Mouse (Mus musculus): ENCODE measurements around the gene Trnau1ap. TPM values are rescaled to one million over a fixed set of nuclear protein-coding genes. Genes with fewer than 3 reads are reported as not detected.

Trnau1ap gene
- polyA plus RNA-seq, 1 experiment from 2014 or later: 80.2 TPM

GRCm38 (mm10) chr4:132338943-132339342, 9.6 kb upstream of the Trnau1ap start:
- H3K4me3 ChIP-seq: no peak overlapping the region
- no peak for ATAC-seq (ENCODE audit: low FRiP score, low read depth)

GRCm38 (mm10) chr4:132332880-132333279, 3.5 kb upstream of the Trnau1ap start:
- WGBS: 92% methylated on average over 6 of the region's 6 CpGs
- ATAC-seq (ENCODE audit: low FRiP score, low read depth): no peak
- Histone ChIP-seq H3K4me3 (no peak overlapping the region), H3K27ac (replicated peaks) (no peak overlapping the region), H3K9me3 (no peaks in the 10 kb centered on the region), H3K4me2 (no peak overlapping the region), H3K9ac (no peak overlapping the region), H3K27me3 (no peaks in the 10 kb centered on the region), H3K36me3 (peaks cover 23% of the 10 kb centered on the region), H3K4me1 (replicated peaks) (peaks cover 17% of the 10 kb centered on the region)

More at GRCm38 (mm10) chr4:132338943-132339342, 9.6 kb upstream of the Trnau1ap start:
- Histone ChIP-seq H3K27ac (replicated peaks) (no peak overlapping the region), H3K9me3 (no peaks in the 10 kb centered on the region), H3K4me2 (no peak overlapping the region), H3K27me3 (no peaks in the 10 kb centered on the region), H3K4me1 (replicated peaks) (peaks cover 7% of the 10 kb centered on the region), H3K9ac (no peak overlapping the region), H3K36me3 (peaks cover 13% of the 10 kb centered on the region)
- WGBS: 78% methylated on average over 13 of the region's 13 CpGs

GRCm38 (mm10) chr4:132331960-132332359, 2.6 kb upstream of the Trnau1ap start:
- H3K27me3 ChIP-seq: no peaks in the 10 kb centered on the region
- peaks cover 22% of the 10 kb centered on the region for H3K36me3 ChIP-seq
- no peaks in the 10 kb centered on the region for H3K9me3 ChIP-seq
- H3K9ac ChIP-seq: no peak overlapping the region
- H3K27ac ChIP-seq (replicated peaks): no peak overlapping the region
- no peak overlapping the region for H3K4me2 ChIP-seq
- 82% methylated on average over 3 of the region's 3 CpGs for WGBS
- H3K4me1 ChIP-seq (replicated peaks): peaks cover 19% of the 10 kb centered on the region
- H3K4me3 ChIP-seq: no peak overlapping the region
- no peak for ATAC-seq (ENCODE audit: low FRiP score, low read depth)

- peaks cover 25% of the 10 kb centered on the region for H3K36me3 ChIP-seq
- peak overlapping the region; percentile 82 for H3K4me2 ChIP-seq
- H3K4me1 ChIP-seq (replicated peaks): peaks cover 19% of the 10 kb centered on the region
- H3K4me3 ChIP-seq: peak overlapping the region; percentile 78
- H3K9ac ChIP-seq: peak overlapping the region; percentile 93
- no peak for ATAC-seq (ENCODE audit: low FRiP score, low read depth)
- H3K27ac ChIP-seq (replicated peaks): peak overlapping the region; percentile 80
- WGBS: 11% methylated on average over 10 of the region's 10 CpGs
- H3K27me3 ChIP-seq: no peaks in the 10 kb centered on the region
- no peaks in the 10 kb centered on the region for H3K9me3 ChIP-seq
Observed at GRCm38 (mm10) chr4:132329835-132330354, 557 bp upstream of the Trnau1ap start.

DNA sequence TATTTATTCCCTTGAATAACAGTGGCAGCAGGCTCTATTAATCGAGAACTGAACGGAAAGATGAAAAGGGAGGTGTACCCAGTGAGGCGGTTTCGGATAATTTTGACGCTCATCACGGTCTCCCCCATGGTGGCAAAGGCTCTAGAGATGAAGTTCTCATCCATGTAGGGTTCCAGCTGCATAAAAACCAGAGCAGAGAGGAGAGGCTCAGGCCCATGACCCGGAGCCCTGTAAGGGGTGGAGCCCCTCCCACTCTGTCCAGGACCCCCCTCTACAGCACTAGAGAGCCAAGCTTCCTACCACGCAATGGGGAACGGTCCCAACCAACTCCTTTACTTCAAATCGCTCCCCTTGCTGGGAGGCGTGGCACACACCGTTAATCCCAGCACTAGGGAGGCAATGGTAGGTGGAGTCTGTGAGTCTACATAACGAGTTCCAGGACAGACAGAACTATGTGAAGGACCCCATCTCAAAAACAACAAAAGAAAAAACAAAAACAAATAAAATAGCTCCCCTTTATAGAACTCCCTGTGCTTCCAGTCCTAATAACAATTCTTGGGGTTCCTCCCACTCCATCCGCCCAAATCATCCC, 851 bp downstream of the Trnau1ap start:
- H3K4me3 ChIP-seq: peak overlapping the region; percentile 78
- no peak for ATAC-seq (ENCODE audit: low FRiP score, low read depth)
- peak overlapping the region; percentile 82 for H3K4me2 ChIP-seq
- H3K27me3 ChIP-seq: no peaks in the 10 kb centered on the region
- H3K4me1 ChIP-seq (replicated peaks): peaks cover 19% of the 10 kb centered on the region
- H3K9ac ChIP-seq: peak overlapping the region; percentile 93
- WGBS: 49% methylated on average over 14 of the region's 14 CpGs
- H3K9me3 ChIP-seq: no peaks in the 10 kb centered on the region
- peaks cover 25% of the 10 kb centered on the region for H3K36me3 ChIP-seq
- peak overlapping the region; percentile 80 for H3K27ac ChIP-seq (replicated peaks)

DNA sequence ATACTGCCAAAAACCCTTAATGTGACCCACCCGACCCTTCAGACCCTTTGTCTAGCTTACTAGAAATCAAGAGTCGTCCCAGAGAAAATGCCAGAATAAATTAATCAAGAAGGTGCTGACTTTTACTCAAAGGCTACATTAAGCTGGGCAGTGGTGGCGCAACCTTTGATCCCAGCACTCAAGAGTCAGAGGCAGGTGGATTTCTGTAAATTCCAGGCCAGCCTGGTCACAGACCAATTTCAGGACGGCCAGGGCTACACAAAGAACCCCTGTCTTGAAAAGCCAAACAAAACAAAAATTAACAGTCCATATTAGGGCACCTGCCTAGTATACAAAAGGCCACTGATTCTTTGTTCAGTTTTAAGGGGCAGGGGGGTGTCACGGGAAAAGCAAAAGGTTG, 2.9 kb downstream of the Trnau1ap start:
- no peaks in the 10 kb centered on the region for H3K9me3 ChIP-seq
- ATAC-seq (ENCODE audit: low FRiP score, low read depth): no peak
- no peak overlapping the region for H3K27ac ChIP-seq (replicated peaks)
- H3K27me3 ChIP-seq: no peaks in the 10 kb centered on the region
- H3K4me2 ChIP-seq: no peak overlapping the region
- H3K4me1 ChIP-seq (replicated peaks): peaks cover 19% of the 10 kb centered on the region
- H3K9ac ChIP-seq: no peak overlapping the region
- peaks cover 26% of the 10 kb centered on the region for H3K36me3 ChIP-seq
- 75% methylated on average over 5 of the region's 5 CpGs for WGBS
- no peak overlapping the region for H3K4me3 ChIP-seq

DNA sequence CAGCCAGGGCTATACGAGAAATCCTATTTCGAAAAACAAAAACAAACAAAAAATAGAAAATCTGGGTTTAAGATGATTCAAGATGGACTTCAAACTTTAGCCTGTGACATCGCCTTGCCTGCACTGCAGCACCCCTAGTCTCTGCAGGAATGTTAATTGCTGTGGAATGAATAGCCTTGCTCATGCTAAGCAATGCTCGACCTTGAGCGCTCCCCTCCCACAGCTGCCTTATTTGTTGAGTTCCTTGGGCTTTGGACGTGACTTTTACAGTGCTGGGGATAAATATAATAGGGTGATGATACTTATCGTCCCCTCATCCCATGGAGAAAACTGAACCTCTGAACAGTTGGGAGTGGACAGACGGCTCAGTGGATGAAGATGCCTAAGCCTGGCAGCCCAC, 13.6 kb downstream of the Trnau1ap start:
- no peak overlapping the region for H3K4me3 ChIP-seq
- no peak overlapping the region for H3K27ac ChIP-seq (replicated peaks)
- no peak overlapping the region for H3K9ac ChIP-seq
- H3K4me2 ChIP-seq: no peak overlapping the region
- 88% methylated on average over 8 of the region's 8 CpGs for WGBS
- no peaks in the 10 kb centered on the region for H3K27me3 ChIP-seq
- H3K9me3 ChIP-seq: no peaks in the 10 kb centered on the region
- ATAC-seq (ENCODE audit: low FRiP score, low read depth): no peak
- H3K36me3 ChIP-seq: peaks cover 76% of the 10 kb centered on the region
- H3K4me1 ChIP-seq (replicated peaks): peaks cover under 1% of the 10 kb centered on the region; the same call in 1 of the 2 replicates

DNA sequence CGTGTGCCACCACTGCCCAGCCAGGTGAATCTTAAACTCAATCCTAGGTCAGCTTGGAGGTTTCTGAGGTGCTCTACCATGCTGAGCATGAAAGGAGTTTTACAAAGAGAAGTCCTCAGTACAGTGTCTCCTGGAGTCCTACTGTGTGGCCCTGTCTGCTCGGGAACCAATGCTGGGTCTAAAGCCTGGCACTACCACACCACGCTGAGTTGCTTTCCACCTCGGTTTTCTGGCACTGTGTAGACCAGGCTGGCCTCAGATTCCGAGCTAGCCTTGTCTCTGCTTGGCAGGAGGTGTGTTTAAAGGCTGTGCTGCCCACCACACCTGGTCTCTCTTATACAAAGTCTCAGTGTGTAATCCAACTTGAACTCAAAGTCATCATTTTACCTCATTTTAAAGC, 16.7 kb downstream of the Trnau1ap start:
- no peak overlapping the region for H3K4me2 ChIP-seq
- H3K27ac ChIP-seq (replicated peaks): no peak overlapping the region
- WGBS: 87% methylated on average over 5 of the region's 5 CpGs
- H3K36me3 ChIP-seq: peaks cover 62% of the 10 kb centered on the region
- no peak overlapping the region for H3K4me3 ChIP-seq
- no peaks in the 10 kb centered on the region for H3K9me3 ChIP-seq
- H3K27me3 ChIP-seq: no peaks in the 10 kb centered on the region
- H3K9ac ChIP-seq: no peak overlapping the region
- ATAC-seq (ENCODE audit: low FRiP score, low read depth): no peak
- H3K4me1 ChIP-seq (replicated peaks): peaks cover 12% of the 10 kb centered on the region

- H3K36me3 ChIP-seq: peaks cover 54% of the 10 kb centered on the region
- WGBS: 56% methylated on average over 3 of the region's 3 CpGs
- H3K27ac ChIP-seq (replicated peaks): no peak overlapping the region
- no peak overlapping the region for H3K4me2 ChIP-seq
- H3K4me3 ChIP-seq: no peak overlapping the region
- H3K9ac ChIP-seq: no peak overlapping the region
- ATAC-seq (ENCODE audit: low FRiP score, low read depth): no peak
- no peaks in the 10 kb centered on the region for H3K27me3 ChIP-seq
- peaks cover 12% of the 10 kb centered on the region for H3K4me1 ChIP-seq (replicated peaks)
- no peaks in the 10 kb centered on the region for H3K9me3 ChIP-seq
Observed at GRCm38 (mm10) chr4:132311801-132312200, 17.5 kb downstream of the Trnau1ap start.

GRCm38 (mm10) chr4:132311209-132311608, 18.1 kb downstream of the Trnau1ap start:
- ATAC-seq (ENCODE audit: low FRiP score, low read depth): no peak
- no peak overlapping the region for H3K9ac ChIP-seq
- no peak overlapping the region for H3K4me2 ChIP-seq
- WGBS: 39% methylated on average over 1 of the region's 1 CpGs
- H3K4me1 ChIP-seq (replicated peaks): peaks cover 12% of the 10 kb centered on the region
- no peak overlapping the region for H3K4me3 ChIP-seq
- H3K27ac ChIP-seq (replicated peaks): no peak overlapping the region
- H3K9me3 ChIP-seq: no peaks in the 10 kb centered on the region
- H3K36me3 ChIP-seq: peaks cover 48% of the 10 kb centered on the region
- no peaks in the 10 kb centered on the region for H3K27me3 ChIP-seq

DNA sequence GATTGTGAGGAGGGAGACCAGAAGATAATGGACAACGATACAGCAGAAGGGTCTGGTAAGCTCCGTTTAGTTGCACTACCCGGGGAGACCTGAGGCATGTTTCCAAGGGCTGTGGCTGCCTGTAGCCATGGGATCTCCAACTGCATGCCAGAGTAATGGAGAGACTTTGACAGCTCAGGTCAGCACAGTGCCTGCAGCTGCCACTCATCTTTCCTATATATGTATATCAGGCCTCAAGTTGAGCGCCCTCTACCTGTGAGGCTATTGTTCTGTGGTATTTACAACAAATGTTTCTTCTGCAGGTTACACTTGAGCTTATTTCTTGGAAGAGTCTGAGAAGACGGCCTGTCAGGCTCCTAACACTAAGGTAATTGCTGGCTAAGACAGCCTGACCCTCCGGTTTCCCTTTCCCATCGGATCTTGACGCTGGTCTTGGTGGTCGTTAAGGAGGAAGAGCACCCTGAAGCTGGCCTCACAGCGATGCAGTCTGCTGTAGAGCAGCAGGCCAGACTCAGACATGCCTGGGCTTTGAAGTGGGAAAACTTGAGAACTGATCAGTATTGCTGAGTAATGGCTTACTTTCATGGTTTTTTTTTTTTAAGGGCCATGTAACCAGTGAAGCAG, 19.4 kb downstream of the Trnau1ap start:
- peak overlapping the region; percentile 59 for H3K4me2 ChIP-seq
- H3K9me3 ChIP-seq: no peaks in the 10 kb centered on the region
- peaks cover 12% of the 10 kb centered on the region for H3K4me1 ChIP-seq (replicated peaks)
- H3K27me3 ChIP-seq: no peaks in the 10 kb centered on the region
- peak overlapping the region; percentile 92 for H3K27ac ChIP-seq (replicated peaks)
- WGBS: 27% methylated on average over 10 of the region's 10 CpGs
- peaks cover 42% of the 10 kb centered on the region for H3K36me3 ChIP-seq
- H3K4me3 ChIP-seq: peak overlapping the region; percentile 70
- no peak for ATAC-seq (ENCODE audit: low FRiP score, low read depth)
- H3K9ac ChIP-seq: peak overlapping the region; percentile 81

DNA sequence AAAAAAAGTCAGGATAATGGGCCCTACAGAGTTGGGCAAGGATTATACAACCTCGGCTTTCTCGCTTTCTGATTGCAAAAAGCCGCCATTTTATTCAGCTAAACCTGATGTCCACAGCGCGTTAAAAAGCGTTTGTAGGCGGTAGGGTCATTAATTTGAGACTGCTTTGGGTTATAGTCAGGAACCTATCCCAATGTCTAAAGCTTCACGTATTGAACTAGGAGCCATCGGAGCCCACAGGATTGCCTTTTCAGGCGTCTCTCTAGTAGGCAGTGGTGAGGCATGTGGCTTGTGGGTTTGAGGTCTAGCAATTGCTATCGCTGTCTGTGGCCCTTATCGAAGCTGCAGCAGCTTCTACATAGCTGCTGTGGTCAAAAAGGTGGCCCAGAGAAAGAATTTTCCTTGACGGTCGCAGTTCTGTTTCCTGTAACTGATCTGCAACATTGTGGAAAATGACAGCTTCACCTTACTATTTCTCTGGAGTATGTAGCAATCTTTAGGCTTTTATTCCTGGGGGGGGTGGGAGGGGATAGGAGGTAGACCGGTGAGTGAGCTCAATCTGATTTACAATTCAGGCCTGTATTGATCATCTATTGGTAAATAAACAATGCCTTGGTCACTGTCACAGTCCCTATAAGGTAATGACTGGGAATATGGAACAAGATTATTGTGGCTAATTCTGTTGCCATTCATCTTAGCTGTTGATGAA, 20.0 kb downstream of the Trnau1ap start:
- H3K36me3 ChIP-seq: peaks cover 40% of the 10 kb centered on the region
- H3K4me1 ChIP-seq (replicated peaks): peaks cover 12% of the 10 kb centered on the region
- H3K9me3 ChIP-seq: no peaks in the 10 kb centered on the region
- H3K4me2 ChIP-seq: peak overlapping the region; percentile 59
- peak overlapping the region; percentile 81 for H3K9ac ChIP-seq
- peak overlapping the region; percentile 92 for H3K27ac ChIP-seq (replicated peaks)
- peak overlapping the region; percentile 70 for H3K4me3 ChIP-seq
- WGBS: under 1% methylated on average over 15 of the region's 15 CpGs
- no peaks in the 10 kb centered on the region for H3K27me3 ChIP-seq
- ATAC-seq (ENCODE audit: low FRiP score, low read depth): no peak
